Mouse (Mus musculus) CD4-positive, CD25-positive, alpha-beta regulatory T cell (primary cell): ENCODE data around the gene Psmd3. TPM values are rescaled to one million over a fixed set of nuclear protein-coding genes. Genes with fewer than 3 reads are reported as not detected.

ENCODE experiments used
- polyA plus RNA-seq: library from polyadenylated mRNA; unstranded; fragments of 100-300 nt; shearing (Covaris generic); gene quantifications from one replicate; pipeline ENCODE4 v1.2.1, GENCODE M21; 2017

Psmd3 gene
- 163 TPM for polyA plus RNA-seq

GRCm38 (mm10) chr11:98681786-98682745 is at the start of gene Psmd3:
TSS of gene Psmd3 (plus strand) at chr11:98682554.

GRCm38 (mm10) chr11:98646459-98646858 is 35.9 kb upstream of the Psmd3 start, which contains the start of gene Gsdma2:
TSS of gene Gsdma2 (plus strand) at chr11:98646759.

GRCm38 (mm10) chr11:98664091-98664490 is 18.3 kb upstream of the Psmd3 start, which contains the start of gene Gsdma:
TSS of gene Gsdma (plus strand) at chr11:98664351.

GRCm38 (mm10) chr11:98701213-98701670 is 18.9 kb downstream of the Psmd3 start, which contains the start of gene Csf3:
TSS of gene Csf3 (plus strand) at chr11:98701263.

GRCm38 (mm10) chr11:98729119-98729588 is 46.8 kb downstream of the Psmd3 start, which contains the start of gene Med24:
TSS of gene Med24 (minus strand) at chr11:98729435.

GRCm38 (mm10) chr11:98740393-98741050 is 58.2 kb downstream of the Psmd3 start, which contains the start of gene Thra:
TSS of gene Thra (plus strand) at chr11:98740638.

Other genes with a start within 250 kb of the Psmd3 start
- 166 TPM for gene Mien1, start 243.6 kb upstream of the Psmd3 start, polyA plus RNA-seq
- 5.1 TPM for gene Grb7, start 236.2 kb upstream of the Psmd3 start, polyA plus RNA-seq
- 94.7 TPM for gene Ikzf3, start 136.5 kb upstream of the Psmd3 start, polyA plus RNA-seq
- gene Zpbp2, start 131.5 kb upstream of the Psmd3 start, polyA plus RNA-seq: 5.4 TPM
- 58.5 TPM for gene Ormdl3, start 95.2 kb upstream of the Psmd3 start, polyA plus RNA-seq
- gene Lrrc3c, start 84.3 kb upstream of the Psmd3 start, polyA plus RNA-seq: not detected
- gene Gm12355, start 56.9 kb upstream of the Psmd3 start, polyA plus RNA-seq: 4.3 TPM
- not detected for gene Gsdma3, start 56.2 kb upstream of the Psmd3 start, polyA plus RNA-seq
- not detected for gene Gsdma2, start 35.8 kb upstream of the Psmd3 start, polyA plus RNA-seq
- not detected for gene Gsdma, start 18.2 kb upstream of the Psmd3 start, polyA plus RNA-seq
- gene Csf3, start 18.7 kb downstream of the Psmd3 start, polyA plus RNA-seq: not detected
- gene Med24, start 46.9 kb downstream of the Psmd3 start, polyA plus RNA-seq: 55.5 TPM
- 9.1 TPM for gene Thra, start 58.1 kb downstream of the Psmd3 start, polyA plus RNA-seq
- 4.3 TPM for gene Nr1d1, start 92.8 kb downstream of the Psmd3 start, polyA plus RNA-seq
- gene Msl1, start 113.0 kb downstream of the Psmd3 start, polyA plus RNA-seq: 22.0 TPM
- gene Casc3, start 122.4 kb downstream of the Psmd3 start, polyA plus RNA-seq: 88.8 TPM
- gene Rapgefl1, start 154.2 kb downstream of the Psmd3 start, polyA plus RNA-seq: 0.38 TPM
- gene Wipf2, start 181.1 kb downstream of the Psmd3 start, polyA plus RNA-seq: 3.2 TPM
- 2.5 TPM for gene Cdc6, start 225.2 kb downstream of the Psmd3 start, polyA plus RNA-seq
- gene Rara, start 245.3 kb downstream of the Psmd3 start, polyA plus RNA-seq: 68.8 TPM